Comparison of ENCODE assay signal across 19 mouse cellular contexts in genomic region chr4:100284528-100284927, GRCm38 (mm10).
DNase-seq lines count a peak whose midpoint lies in the region; ATAC-seq lines count a peak whose summit lies in the region.
"Had no signal": no experiment of that assay in that cellular context is flagged by ENCODE, and none has a peak within 500 bp of the region (broad histone marks: within the 10 kb centered on the region; RNA-seq: fewer than 3 reads in every experiment).

No protein-coding gene starts in this region.

- H3K27me3 ChIP-seq in heart, embryonic 10.5 days (ENCODE audit: insufficient read depth, poor library complexity, severe bottlenecking): peaks cover 5% of the 10 kb centered on the region; the same call in 1 of the 2 replicates
- H3K27me3 ChIP-seq in heart, embryonic 14.5 days (ENCODE audit: control insufficient read depth, insufficient read depth, low read length): no peaks in the 10 kb centered on the region
- no peaks in the 10 kb centered on the region for H3K27me3 ChIP-seq in heart, embryonic 15.5 days
- H3K27me3 ChIP-seq: embryonic facial prominence, embryonic 13.5 days; forebrain, embryonic 12.5 days; hindbrain, embryonic 13.5 days; intestine, embryonic 15.5 days had no signal

- H3K9me3 ChIP-seq in heart, embryonic 10.5 days: no peaks in the 10 kb centered on the region
- H3K9me3 ChIP-seq in heart, embryonic 14.5 days (ENCODE audit: control insufficient read depth, low read length): no peaks in the 10 kb centered on the region
- no peaks in the 10 kb centered on the region for H3K9me3 ChIP-seq in heart, embryonic 15.5 days (replicated peaks)
- H3K9me3 ChIP-seq: embryonic facial prominence, embryonic 13.5 days; forebrain, embryonic 12.5 days; hindbrain, embryonic 13.5 days; intestine, embryonic 15.5 days had no signal

- H3K27ac ChIP-seq in heart, embryonic 10.5 days: no peak overlapping the region
- peak overlapping the region; percentile 56 to 79 for H3K27ac ChIP-seq in heart, embryonic 14.5 days (replicated peaks in 1 of 2; ENCODE audit: control insufficient read depth in 1 of 2, insufficient read depth in 1 of 2, low read depth in 2 of 2, low read length in 2 of 2)
- H3K27ac ChIP-seq in heart, embryonic 15.5 days: peak overlapping the region; percentile 72
- H3K27ac ChIP-seq: embryonic facial prominence, embryonic 13.5 days; forebrain, embryonic 12.5 days; hindbrain, embryonic 13.5 days; hindbrain, postnatal 0 days had no signal

- no peak overlapping the region for H3K9ac ChIP-seq in heart, embryonic 14.5 days (ENCODE audit: low read length)
- H3K9ac ChIP-seq in heart, embryonic 15.5 days: no peak overlapping the region
- H3K9ac ChIP-seq: embryonic facial prominence, embryonic 13.5 days; forebrain, embryonic 12.5 days; hindbrain, embryonic 13.5 days; intestine, embryonic 15.5 days had no signal

- intact Hi-C loops in heart, postnatal 10 days (cut with DNase I): no loop called here

- 25% methylated on average over 6 of the region's 6 CpGs for WGBS in heart, embryonic 10.5 days
- WGBS in heart, embryonic 14.5 days: 18% methylated on average over 6 of the region's 6 CpGs
- WGBS in heart, embryonic 15.5 days: 25% methylated on average over 6 of the region's 6 CpGs

- DNase-seq in heart, embryonic 10.5 days (ENCODE audit: low spot score): peak; percentile 90
- no peak for DNase-seq in heart, adult 8-10 months (ENCODE audit: low spot score)
- no peak for DNase-seq in heart, adult 18-20 months
- DNase-seq in heart, postnatal 10 days: peak; percentile 42 to 53
- DNase-seq in natural killer cell, adult 2 months (ENCODE audit: low spot score in 2 of 2): no peak
- DNase-seq: adrenal gland, postnatal 10 days; cerebellum, adult 11-12 months; cerebellum, adult 9-10 months; cerebellum, postnatal 25 days; gastrocnemius, postnatal 10 days; kidney, adult 2 months had no signal

- H3K4me3 ChIP-seq in heart, embryonic 10.5 days: no peak overlapping the region
- H3K4me3 ChIP-seq in heart, embryonic 14.5 days (ENCODE audit: control insufficient read depth in 1 of 2, insufficient read depth in 1 of 2, low read depth in 1 of 2, low read length in 2 of 2): no peak overlapping the region
- H3K4me3 ChIP-seq in heart, embryonic 15.5 days: no peak overlapping the region
- H3K4me3 ChIP-seq: embryonic facial prominence, embryonic 13.5 days; forebrain, embryonic 12.5 days; hindbrain, embryonic 13.5 days; intestine, embryonic 15.5 days had no signal

- ATAC-seq in heart, embryonic 14.5 days (ENCODE audit: insufficient number of reproducible peaks, insufficient read depth, low FRiP score, low read depth): peak; percentile 84
- ATAC-seq in heart, embryonic 15.5 days (replicated peaks; ENCODE audit: insufficient number of reproducible peaks, insufficient read depth, low FRiP score, low read depth): peak; percentile 88
- ATAC-seq: forebrain, embryonic 16.5 days; hindbrain, postnatal 0 days; intestine, embryonic 15.5 days had no signal

- H3K4me1 ChIP-seq in heart, embryonic 10.5 days: peaks cover 23% of the 10 kb centered on the region
- peaks cover 8 to 15% of the 10 kb centered on the region in 2 experiments for H3K4me1 ChIP-seq in heart, embryonic 14.5 days (ENCODE audit: control insufficient read depth in 2 of 2, insufficient read depth in 2 of 2, low read length in 2 of 2)
- H3K4me1 ChIP-seq in heart, embryonic 15.5 days (replicated peaks): peaks cover 31% of the 10 kb centered on the region
- H3K4me1 ChIP-seq: forebrain, embryonic 12.5 days; hindbrain, embryonic 13.5 days had no signal

- no peaks in the 10 kb centered on the region for H3K36me3 ChIP-seq in heart, embryonic 10.5 days
- no peaks in the 10 kb centered on the region for H3K36me3 ChIP-seq in heart, embryonic 14.5 days (ENCODE audit: control insufficient read depth, insufficient read depth, low read length)
- H3K36me3 ChIP-seq in heart, embryonic 15.5 days: no peaks in the 10 kb centered on the region
- H3K36me3 ChIP-seq: embryonic facial prominence, embryonic 13.5 days; forebrain, embryonic 12.5 days; hindbrain, embryonic 13.5 days; intestine, embryonic 15.5 days had no signal

- peak overlapping the region; percentile 38; the same call in 1 of the 2 replicates for H3K4me2 ChIP-seq in heart, embryonic 14.5 days (ENCODE audit: low read length)
- H3K4me2 ChIP-seq in heart, embryonic 15.5 days: peak overlapping the region; percentile 12; the same call in 1 of the 2 replicates
- H3K4me2 ChIP-seq: embryonic facial prominence, embryonic 13.5 days; forebrain, embryonic 12.5 days; hindbrain, embryonic 13.5 days; intestine, embryonic 15.5 days had no signal

Comparison
In these comparisons a context has a peak if more than half of its experiments do, and no peak if none do; other contexts are left out.
1. DNase-seq: peak in heart, embryonic 10.5 days (single experiment) and heart, postnatal 10 days (2 of 2); none in heart, adult 8-10 months (single experiment), heart, adult 18-20 months (0 of 2) and natural killer cell, adult 2 months (0 of 2).